Mouse (Mus musculus) lung, adult 18-20 months (tissue): ENCODE results near the gene Ano10.

Experiments
- DNase-seq, 2 experiments: peaks; one replicate each; pipeline ENCODE4 v3.0.0; 2022; ENCODE audit warnings: mixed read lengths in 2 of 2

Ano10 gene

DNA sequence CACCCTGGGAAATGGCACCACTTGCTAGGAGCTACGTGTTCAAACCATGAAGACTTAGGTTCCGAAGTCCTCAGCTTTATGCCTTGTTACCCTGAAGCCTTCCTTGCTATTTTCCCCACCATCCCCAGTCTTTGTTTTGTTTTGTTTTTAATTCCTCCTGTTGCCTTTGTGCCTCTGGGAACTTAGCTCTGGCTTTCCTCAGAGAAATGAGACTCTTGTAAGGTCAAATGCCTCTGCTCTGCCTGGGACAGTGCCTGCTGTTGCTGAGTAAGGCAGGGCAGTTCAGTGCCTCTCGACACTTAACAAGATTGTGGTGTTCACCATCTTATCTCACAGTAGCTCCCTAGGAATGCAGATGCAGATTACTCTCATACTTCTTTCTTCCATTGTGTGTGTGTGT is 140.8 kb downstream of the Ano10 start:
- DNase-seq = no peak

DNA sequence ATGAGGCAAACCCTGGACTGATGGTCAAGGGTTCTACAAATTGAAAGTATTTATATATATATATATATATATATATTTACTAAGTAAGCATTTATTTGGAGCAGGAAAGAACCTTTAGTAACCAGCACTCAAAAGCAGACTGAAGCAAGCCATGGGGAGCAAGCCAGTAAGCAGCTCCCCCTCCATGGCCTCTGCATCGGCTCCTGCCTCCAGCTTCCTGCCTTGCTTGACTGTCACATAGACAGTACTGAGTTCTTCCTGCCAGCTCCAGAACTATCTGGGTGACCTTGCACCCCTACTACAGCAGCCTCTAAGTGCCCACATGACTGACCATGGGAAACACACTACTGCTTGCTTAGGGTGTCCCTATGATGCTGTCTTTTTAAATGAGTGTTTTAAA is 141.7 kb downstream of the Ano10 start:
- no peak for DNase-seq

GRCm38 (mm10) chr9:122152063-122152462 is 142.2 kb downstream of the Ano10 start:
- DNase-seq = peak in 1 of 2 experiments; percentile 36

GRCm38 (mm10) chr9:122149997-122150826 is 144.0 kb downstream of the Ano10 start:
- peak; percentile 63 to 73 for DNase-seq

- no peak for DNase-seq
Observed at GRCm38 (mm10) chr9:122148356-122148755, 145.9 kb downstream of the Ano10 start.

GRCm38 (mm10) chr9:122146124-122146870 is 147.9 kb downstream of the Ano10 start:
- DNase-seq = peak in 1 of 2 experiments; percentile 35

DNA sequence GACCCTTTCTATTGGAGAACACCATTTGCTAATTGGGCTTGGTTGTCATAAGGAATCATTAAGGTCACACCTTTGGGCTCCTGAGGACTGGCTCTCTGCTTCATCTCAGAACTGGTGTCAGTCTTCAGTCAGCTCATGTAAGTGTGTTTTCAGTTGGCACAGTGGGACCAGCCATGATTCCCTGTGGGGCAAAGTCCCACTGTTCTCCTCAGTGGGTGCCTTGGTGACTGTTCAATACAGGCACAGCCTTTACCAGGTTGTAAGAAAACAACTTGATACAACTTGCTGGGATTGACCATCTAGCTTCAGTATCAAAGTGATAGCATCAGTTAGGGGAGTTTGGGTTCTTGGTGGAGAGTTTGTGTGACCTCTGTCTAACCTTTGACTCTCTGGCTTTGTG is 148.5 kb downstream of the Ano10 start:
- DNase-seq = no peak

DNA sequence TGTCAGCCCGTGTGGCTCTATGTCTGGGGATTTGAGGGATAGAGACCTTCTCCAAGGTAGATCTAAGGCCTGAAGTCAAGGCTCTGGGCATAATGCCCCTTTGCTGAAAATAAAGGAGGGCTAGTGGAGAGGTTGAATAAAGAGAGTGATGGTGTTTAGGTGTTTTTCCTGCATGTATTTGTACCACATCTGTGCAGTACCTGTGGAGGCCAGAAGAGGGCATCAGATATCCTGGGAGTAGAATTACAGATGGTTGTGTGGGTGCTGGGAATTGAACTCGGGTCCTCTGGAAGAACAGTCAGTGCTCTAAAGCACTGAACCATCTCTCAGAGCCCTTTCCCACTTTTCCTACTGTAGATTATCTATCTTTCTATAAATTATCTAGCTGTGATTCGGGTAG is 149.4 kb downstream of the Ano10 start:
- no peak for DNase-seq

DNA sequence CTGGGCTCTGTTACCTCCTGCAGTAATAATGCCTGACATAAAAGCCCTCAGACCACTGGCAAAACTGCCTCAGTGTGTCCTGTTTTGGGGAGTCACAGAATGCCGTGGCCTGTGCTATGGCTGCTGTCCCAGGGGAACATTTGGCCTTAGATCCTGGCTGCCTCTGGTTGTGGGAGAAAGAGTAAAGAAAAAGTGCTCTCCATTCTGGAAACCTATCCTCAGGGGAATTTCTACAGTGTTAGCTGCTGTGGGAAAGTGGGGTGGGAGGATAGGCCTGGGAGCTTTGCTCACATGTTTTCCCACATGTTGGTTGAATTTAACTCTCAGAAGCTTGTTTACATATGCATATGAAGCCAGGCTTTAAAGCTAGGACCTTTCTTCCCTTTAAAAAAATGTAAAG is 151.0 kb downstream of the Ano10 start:
- no peak for DNase-seq

DNA sequence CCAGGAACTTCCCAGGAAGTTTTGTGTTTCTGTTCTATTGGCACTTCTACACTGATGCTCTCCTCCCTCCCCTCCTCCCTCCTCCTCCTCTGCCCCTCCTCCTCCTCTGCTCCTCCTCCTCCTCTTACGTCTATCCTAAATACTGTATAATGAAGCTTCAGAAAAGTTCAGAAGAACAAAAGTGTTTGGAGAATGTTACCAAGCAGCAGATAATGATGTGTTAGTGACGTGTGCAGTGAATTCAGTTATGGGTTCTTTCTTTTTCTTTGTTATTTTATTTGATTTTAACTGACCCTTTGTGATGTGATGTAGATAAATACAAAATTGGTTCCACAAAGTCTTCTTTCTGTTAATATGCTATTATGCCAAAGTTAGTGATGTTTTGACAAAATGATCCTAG is 155.0 kb downstream of the Ano10 start:
- DNase-seq = no peak

- no peak for DNase-seq
Observed at GRCm38 (mm10) chr9:122138371-122139029, 155.7 kb downstream of the Ano10 start.

- no peak for DNase-seq
Observed at GRCm38 (mm10) chr9:122137960-122138359, 156.3 kb downstream of the Ano10 start.

DNA sequence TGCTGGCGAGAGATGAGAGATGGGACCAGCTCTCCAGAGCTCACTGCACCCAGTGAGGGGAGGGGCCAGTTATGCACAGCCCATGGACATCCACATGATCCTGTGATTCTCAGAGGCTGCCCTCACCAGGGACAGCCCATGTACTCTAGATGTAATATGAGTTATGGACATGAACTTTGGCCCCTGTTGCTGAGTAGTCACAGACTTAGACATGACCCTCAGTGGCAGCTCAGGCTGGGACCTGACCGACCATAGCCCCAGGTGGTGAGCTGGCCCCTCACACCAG is 158.4 kb downstream of the Ano10 start:
- no peak for DNase-seq

GRCm38 (mm10) chr9:122135095-122135884 is 158.9 kb downstream of the Ano10 start:
- DNase-seq = no peak

DNA sequence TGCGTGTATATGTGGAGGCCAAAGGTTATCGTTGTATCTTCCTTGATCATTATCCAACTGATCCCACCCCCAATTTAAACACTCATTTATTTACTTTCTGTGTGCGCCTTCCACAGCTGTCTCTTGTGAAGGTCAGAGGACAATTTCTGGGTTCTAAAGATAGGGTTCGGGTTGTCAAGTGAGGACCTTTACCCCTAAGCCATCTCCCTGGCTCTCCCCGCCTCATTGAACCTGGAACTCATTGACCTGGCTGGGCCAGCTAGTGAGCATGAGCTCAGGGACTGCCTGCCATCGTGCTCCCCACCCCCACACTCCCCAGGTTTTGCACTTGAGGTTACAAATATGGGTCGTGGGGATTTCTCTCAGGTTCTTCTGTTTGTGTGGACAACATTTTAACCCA is 162.1 kb downstream of the Ano10 start:
- no peak for DNase-seq

DNA sequence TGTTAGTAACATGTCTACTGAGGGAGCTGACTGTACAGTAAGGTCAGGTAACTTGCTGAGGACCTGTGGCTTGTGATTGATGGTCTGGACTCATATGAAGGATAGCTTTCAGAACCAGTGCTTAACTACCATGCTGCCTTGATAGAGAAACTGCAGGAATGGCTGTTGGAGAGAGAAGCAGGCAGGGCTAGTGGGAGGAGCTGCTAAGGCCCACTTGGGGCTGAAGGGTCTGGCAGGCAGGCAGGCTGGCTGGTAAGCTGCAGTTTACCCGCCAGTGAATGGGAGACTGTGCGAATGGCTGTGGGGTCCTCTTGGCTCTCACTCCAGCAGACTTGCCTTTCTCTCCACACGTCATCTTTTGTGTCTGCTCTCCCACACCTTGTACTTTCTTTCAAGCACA is 163.6 kb downstream of the Ano10 start:
- peak in 1 of 2 experiments; percentile 46 for DNase-seq

DNA sequence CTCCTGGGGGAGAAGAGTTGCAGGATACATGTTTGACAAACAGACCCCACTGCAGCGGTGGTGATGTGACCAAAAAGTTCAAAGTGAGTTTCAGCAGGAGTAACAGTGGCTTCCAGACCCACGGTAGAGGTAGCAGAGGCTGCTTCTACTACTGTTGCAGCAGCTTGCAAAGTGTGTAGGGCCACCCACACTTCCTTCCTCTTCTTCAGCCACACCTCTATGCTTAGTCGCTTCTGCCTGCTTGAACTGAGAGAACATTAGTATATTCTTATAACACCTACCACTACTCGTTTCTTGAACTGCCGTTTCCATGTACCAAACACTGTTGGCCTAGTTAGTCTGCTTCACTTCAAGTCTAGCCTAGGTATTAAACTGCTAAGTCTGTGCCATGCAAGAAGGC is 165.5 kb downstream of the Ano10 start:
- DNase-seq = no peak

GRCm38 (mm10) chr9:122127271-122127785 is 166.9 kb downstream of the Ano10 start:
- DNase-seq = no peak

GRCm38 (mm10) chr9:122126790-122127189 is 167.4 kb downstream of the Ano10 start:
- DNase-seq = no peak
